Mouse (Mus musculus) forebrain, embryonic 14.5 days (tissue): ENCODE results near the gene Acot13. TPM values are rescaled to one million over a fixed set of nuclear protein-coding genes. Genes with fewer than 3 reads are reported as not detected.

Experiments used
- ATAC-seq: fragments of 200-750 bp; cut with Nextera tagmentation; 2 replicates; pipeline ENCODE4 v1.8.0; 2017; ENCODE audit warnings: mild to moderate bottlenecking, moderate library complexity
- DNase-seq: peaks from one replicate; pipeline ENCODE4 v3.0.0-alpha.2; 2015; ENCODE audit warnings: low spot score
- H3K27ac ChIP-seq: fragments of 300-500 bp; sonication (generic); 2 replicates; pipeline ENCODE4 v1.5.1; 2014; ENCODE audit warnings: low read depth, mild to moderate bottlenecking, control low read depth, low read length, moderate library complexity
- H3K27me3 ChIP-seq: fragments of 300-500 bp; sonication (generic); replicated peaks from 2 replicates; pipeline ENCODE4 v1.6.1; 2014; ENCODE audit warnings: low read length, control low read depth, mixed read lengths; ENCODE audit not compliant: control insufficient read depth, insufficient read depth
- H3K36me3 ChIP-seq: fragments of 300-500 bp; sonication (generic); 2 replicates; pipeline ENCODE4 v1.6.1; 2014; ENCODE audit warnings: low read length, control low read depth; ENCODE audit not compliant: control insufficient read depth, insufficient read depth
- H3K4me1 ChIP-seq: fragments of 300-500 bp; sonication (generic); 2 replicates; pipeline ENCODE4 v1.6.1; 2014; ENCODE audit warnings: antibody characterized with exemption, low read length, control low read depth; ENCODE audit not compliant: control insufficient read depth, insufficient read depth
- H3K4me2 ChIP-seq: fragments of 300-500 bp; sonication (generic); 2 replicates; pipeline ENCODE4 v1.6.1; 2014; ENCODE audit warnings: mild to moderate bottlenecking, control low read depth, low read length
- H3K4me3 ChIP-seq: fragments of 300-500 bp; sonication (generic); 2 replicates; pipeline ENCODE4 v1.5.1; 2014; ENCODE audit warnings: low read depth, low read length, control low read depth
- H3K9ac ChIP-seq: fragments of 300-500 bp; sonication (generic); 2 replicates; pipeline ENCODE4 v1.6.1; 2014; ENCODE audit warnings: mild to moderate bottlenecking, low read length, control low read depth, moderate library complexity
- H3K9me3 ChIP-seq: fragments of 300-500 bp; sonication (generic); replicated peaks from 2 replicates; pipeline ENCODE4 v1.6.1; 2016; ENCODE audit warnings: low read length, control low read depth, mixed read lengths; ENCODE audit not compliant: control insufficient read depth
- WGBS: fragments of 180-500 bp; shearing (Covaris S2); extraction: QIAGEN DNeasy Blood & Tissue Kit; methylation state at CpG from one replicate; pipeline ENCODE4 v1.1.7; 2014; 5-methylcytosine and 5-hydroxymethylcytosine counted together
- polyA plus RNA-seq: library from polyadenylated mRNA; unstranded; fragments of >200 nt; fragmentation: Nextera tagmentation; extraction: Ambion mirVana; gene quantifications from 2 replicates; pipeline ENCODE4 v1.2.1, GENCODE M21; 2014

Acot13 gene
- polyA plus RNA-seq, 1 experiment from 2014 or later: 73.3 TPM

DNA sequence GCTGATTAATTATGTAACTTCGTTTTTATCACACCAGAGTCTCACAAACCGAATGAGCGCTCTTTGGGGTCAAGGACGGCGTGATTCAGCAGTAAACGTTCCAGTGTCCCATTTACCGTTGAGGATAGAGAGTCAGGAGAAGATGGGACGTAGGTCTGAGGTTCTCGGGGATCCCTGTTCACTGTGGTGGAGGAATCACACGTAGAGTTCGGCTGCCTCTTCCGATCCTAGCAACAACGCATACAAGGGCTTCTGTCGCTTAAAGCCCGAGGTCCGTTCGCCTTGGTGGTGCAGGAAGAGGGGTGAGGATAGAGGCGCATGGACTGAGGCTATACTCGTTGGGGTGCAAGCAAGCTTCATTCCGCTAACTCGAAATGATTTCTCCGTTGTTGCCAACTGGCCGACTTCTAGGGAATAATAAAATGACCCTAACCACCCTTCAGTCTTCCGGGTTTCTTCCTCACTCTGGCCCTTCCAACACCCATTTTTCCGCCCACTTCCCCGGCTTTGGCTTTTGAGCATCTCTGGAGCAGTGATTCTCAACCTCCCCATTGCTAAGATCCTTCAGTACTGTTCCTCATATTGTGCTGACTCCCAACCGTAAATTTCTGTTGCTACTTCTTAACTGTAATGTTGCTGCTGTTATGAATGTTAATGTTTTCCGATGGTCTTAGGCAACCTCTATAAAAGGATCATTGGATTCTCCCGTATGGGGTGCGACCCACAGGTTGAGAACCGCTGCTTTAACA, 31.2 kb downstream of the Acot13 start:
- Histone ChIP-seq H3K4me2 (peak overlapping the region; percentile 88), H3K27ac (no peak overlapping the region; the same call in 1 of the 2 replicates), H3K4me3 (peak overlapping the region; percentile 98), H3K9ac (peak overlapping the region; percentile 61), H3K36me3 (no peaks in the 10 kb centered on the region), H3K4me1 (peaks cover 17% of the 10 kb centered on the region), H3K9me3 (no peaks in the 10 kb centered on the region), H3K27me3 (no peaks in the 10 kb centered on the region)
- peak; percentile 45 for DNase-seq
- under 1% methylated on average over 31 of the region's 31 CpGs for WGBS
- peak; percentile 40 for ATAC-seq

DNA sequence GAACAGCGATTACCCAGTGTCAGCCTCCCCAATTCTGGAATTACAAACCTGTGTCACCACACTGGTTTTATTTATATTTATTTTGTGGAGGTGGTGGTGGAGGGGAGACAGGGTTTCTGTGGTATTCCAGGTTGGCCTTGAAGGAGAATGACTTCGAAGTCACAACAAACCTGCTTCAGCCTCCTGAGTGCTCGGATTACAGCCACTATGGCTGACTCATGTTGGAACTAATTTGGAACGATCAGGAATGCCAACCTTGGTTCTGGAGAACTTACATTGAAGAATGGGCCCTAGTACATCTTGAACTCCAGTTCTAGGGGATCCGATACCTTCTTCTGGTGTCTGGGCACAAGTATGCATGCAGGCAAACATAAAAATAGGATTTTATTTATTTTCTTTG, 32.0 kb downstream of the Acot13 start:
- DNase-seq (no peak), ATAC-seq (no peak)
- no peaks in the 10 kb centered on the region for H3K9me3 ChIP-seq
- H3K4me2 ChIP-seq: peak overlapping the region; percentile 88
- H3K4me1 ChIP-seq: peaks cover 13% of the 10 kb centered on the region
- no peak overlapping the region for H3K27ac ChIP-seq
- H3K36me3 ChIP-seq: no peaks in the 10 kb centered on the region
- no peaks in the 10 kb centered on the region for H3K27me3 ChIP-seq
- H3K9ac ChIP-seq: no peak overlapping the region
- WGBS: 73% methylated on average over 5 of the region's 5 CpGs
- H3K4me3 ChIP-seq: peak overlapping the region; percentile 98

DNA sequence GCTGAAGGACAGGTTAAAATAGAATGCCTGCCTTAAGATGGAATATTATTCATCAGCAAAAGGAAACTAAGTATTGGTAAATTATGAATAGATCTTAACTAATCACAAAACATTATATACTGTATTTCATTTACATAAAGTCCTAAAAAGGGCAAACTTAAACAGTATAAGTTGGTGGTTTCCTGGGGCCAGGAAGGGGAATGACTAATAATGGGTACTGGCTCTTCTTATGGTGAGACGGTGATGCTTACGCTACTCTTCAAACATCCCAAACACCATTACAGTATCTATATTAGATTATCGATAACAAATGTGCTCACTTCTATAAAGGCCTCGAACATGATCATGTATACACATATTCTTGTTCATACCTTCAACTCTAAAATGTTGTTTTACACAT, 32.7 kb downstream of the Acot13 start:
- Histone ChIP-seq H3K27me3 (no peaks in the 10 kb centered on the region), H3K27ac (no peak overlapping the region), H3K4me2 (no peak overlapping the region), H3K9me3 (no peaks in the 10 kb centered on the region), H3K4me1 (peaks cover 9% of the 10 kb centered on the region), H3K36me3 (no peaks in the 10 kb centered on the region), H3K4me3 (no peak overlapping the region), H3K9ac (no peak overlapping the region)
- DNase-seq (no peak), ATAC-seq (no peak)
- over 99% methylated on average over 4 of the region's 4 CpGs for WGBS

DNA sequence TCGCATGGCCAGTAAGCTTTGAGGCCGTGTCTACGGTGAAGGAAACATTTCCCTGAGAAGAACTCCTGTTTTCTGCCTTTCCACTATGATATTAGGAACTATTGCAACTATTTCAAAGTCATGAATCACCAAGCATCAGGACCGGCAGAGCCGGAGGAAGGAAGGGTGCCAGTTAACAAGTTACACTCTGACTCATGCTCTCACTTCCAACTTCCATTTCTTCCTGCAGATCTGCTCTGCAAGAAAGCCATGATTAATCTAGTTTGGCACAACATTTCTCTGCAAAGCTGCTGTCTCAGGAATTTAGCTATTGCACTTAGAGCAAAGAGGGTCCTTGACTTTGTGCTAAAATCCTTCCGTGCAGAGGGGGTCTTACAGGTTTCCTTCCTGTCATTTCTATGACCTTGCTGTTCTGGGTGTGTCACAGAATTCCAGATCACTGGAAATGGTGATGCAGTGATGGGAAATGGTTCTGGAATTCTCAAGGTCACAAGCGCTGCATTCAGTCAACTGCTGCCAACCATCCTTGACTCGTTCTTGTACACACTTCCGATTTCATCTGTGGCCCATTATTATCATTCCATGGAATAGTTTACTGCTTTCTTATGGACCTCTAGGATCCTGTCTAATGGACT, 38.8 kb downstream of the Acot13 start:
- Histone ChIP-seq H3K36me3 (no peaks in the 10 kb centered on the region), H3K9ac (no peak overlapping the region), H3K27me3 (no peaks in the 10 kb centered on the region), H3K9me3 (no peaks in the 10 kb centered on the region), H3K27ac (no peak overlapping the region), H3K4me3 (no peak overlapping the region), H3K4me1 (no peaks in the 10 kb centered on the region), H3K4me2 (no peak overlapping the region)
- WGBS: 94% methylated on average over 9 of the region's 9 CpGs
- no peak for ATAC-seq
- DNase-seq: no peak

DNA sequence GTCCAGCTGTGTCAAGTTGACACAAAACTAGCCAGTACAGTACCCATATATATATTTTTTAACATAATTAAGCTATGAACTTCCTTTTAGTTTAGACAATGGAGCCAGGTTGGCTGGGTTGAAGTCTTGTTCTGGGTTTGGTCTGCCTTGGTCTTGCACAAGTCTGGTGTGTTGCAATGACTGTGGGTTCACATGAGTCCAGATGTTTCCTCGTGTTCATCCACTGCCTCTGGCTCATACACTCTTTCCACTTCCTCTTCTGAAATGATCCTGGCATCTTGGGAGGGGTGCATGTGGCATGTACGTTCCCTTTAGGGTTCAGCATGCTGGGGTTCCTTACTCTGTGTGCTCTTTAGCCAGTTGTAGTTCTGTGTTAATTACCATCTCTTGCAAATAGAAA, 40.0 kb downstream of the Acot13 start:
- H3K9ac ChIP-seq: no peak overlapping the region
- H3K27me3 ChIP-seq: no peaks in the 10 kb centered on the region
- no peaks in the 10 kb centered on the region for H3K36me3 ChIP-seq
- ATAC-seq (no peak), DNase-seq (no peak)
- WGBS: 81% methylated on average over 2 of the region's 2 CpGs
- no peak overlapping the region for H3K27ac ChIP-seq
- no peaks in the 10 kb centered on the region for H3K4me1 ChIP-seq
- H3K4me3 ChIP-seq: no peak overlapping the region
- H3K4me2 ChIP-seq: no peak overlapping the region
- H3K9me3 ChIP-seq: no peaks in the 10 kb centered on the region

DNA sequence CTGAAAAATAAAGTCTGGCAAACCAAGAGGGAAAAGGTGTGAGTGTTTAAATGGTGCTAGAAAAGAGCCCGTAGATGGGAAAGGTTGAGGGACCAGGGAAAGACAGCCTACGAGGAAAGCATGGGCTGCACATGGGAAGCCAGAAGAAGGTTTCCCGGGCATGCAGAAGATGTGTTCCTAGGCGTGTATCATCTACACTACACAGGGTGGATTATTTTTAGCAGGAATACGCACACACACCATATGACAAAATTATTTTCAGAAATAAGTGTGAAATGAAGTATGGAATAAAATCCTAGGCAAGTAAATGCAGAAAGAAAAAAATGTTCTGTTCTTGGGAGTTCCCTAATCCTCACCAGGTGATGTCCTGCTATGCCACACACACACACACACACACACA, 43.9 kb downstream of the Acot13 start:
- no peak overlapping the region for H3K4me3 ChIP-seq
- no peak overlapping the region for H3K27ac ChIP-seq
- no peak for ATAC-seq

DNA sequence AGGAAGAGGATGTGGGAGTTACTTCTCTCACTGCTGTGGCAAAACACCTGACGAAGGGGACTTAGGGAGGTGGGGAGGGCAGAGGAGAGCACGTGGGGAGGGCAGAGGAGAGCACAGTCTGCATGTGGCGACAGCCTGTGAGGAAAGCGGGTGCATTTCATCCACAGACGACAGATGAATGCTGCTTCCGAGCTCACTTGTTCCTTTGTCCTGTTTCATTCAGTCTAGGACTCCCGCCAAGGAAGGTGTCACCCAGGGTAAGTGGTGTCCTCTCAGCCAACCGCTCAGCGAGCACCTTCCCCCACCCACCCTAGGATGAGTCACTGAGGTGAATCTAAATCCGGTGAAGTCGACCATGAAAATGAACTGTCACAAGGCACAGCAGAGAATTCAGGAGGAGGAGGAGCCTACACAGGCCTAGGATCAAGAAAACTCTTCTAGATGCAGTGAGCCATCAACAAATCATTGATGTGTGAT, 45.3 kb downstream of the Acot13 start:
- H3K4me2 ChIP-seq: no peak overlapping the region
- ATAC-seq: peak; percentile 37; the same call in 1 of the 2 replicates
- DNase-seq: peak; percentile 18

More for the DNA sequence above, 43.9 kb downstream of the Acot13 start:
- no peaks in the 10 kb centered on the region for H3K9me3 ChIP-seq
- H3K4me1 ChIP-seq: no peaks in the 10 kb centered on the region
- H3K4me2 ChIP-seq: no peak overlapping the region
- WGBS: 89% methylated on average over 5 of the region's 5 CpGs
- no peak for DNase-seq
- no peak overlapping the region for H3K9ac ChIP-seq
- no peaks in the 10 kb centered on the region for H3K36me3 ChIP-seq
- H3K27me3 ChIP-seq: no peaks in the 10 kb centered on the region

DNA sequence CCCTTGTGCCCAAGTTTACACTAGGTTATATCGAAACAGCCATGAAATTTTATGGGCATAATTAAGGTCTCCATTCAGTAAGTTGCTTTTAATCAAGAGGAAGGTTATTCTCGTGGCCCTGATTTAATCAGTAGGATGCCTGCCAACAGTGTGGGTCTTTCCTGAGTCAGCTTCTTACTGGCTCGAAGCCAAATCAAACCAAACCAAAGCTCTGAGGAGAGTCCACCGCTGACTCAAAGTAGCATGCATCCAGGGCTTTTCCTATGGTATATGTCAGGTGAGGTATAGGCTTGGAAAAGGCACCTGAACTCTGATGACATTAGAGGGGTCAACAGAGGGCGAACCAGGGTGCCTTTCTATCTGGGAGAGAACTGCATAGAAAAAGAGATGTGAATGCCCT, 49.4 kb downstream of the Acot13 start:
- no peak overlapping the region for H3K4me3 ChIP-seq
- H3K9me3 ChIP-seq: no peaks in the 10 kb centered on the region
- DNase-seq (peak; percentile 49), ATAC-seq (no peak)
- H3K9ac ChIP-seq: no peak overlapping the region
- no peak overlapping the region for H3K27ac ChIP-seq
- no peak overlapping the region for H3K4me2 ChIP-seq
- WGBS: 54% methylated on average over 5 of the region's 5 CpGs
- no peaks in the 10 kb centered on the region for H3K4me1 ChIP-seq
- no peaks in the 10 kb centered on the region for H3K36me3 ChIP-seq
- no peaks in the 10 kb centered on the region for H3K27me3 ChIP-seq

More for the DNA sequence above, 45.3 kb downstream of the Acot13 start:
- Histone ChIP-seq H3K4me3 (no peak overlapping the region), H3K4me1 (no peaks in the 10 kb centered on the region), H3K9me3 (no peaks in the 10 kb centered on the region), H3K27me3 (no peaks in the 10 kb centered on the region), H3K36me3 (no peaks in the 10 kb centered on the region), H3K9ac (no peak overlapping the region), H3K27ac (no peak overlapping the region)
- WGBS: 42% methylated on average over 11 of the region's 11 CpGs
